Mouse (Mus musculus) G1E (cell line): ENCODE data around the gene Capn7. TPM values are rescaled to one million over a fixed set of nuclear protein-coding genes. Genes with fewer than 3 reads are reported as not detected.

ENCODE experiments used
- ATAC-seq: 2 replicates; pipeline ENCODE4 v1.8.0; 2016; ENCODE audit warnings: mild to moderate bottlenecking; ENCODE audit not compliant: insufficient number of reproducible peaks, poor library complexity, low FRiP score, severe bottlenecking; ENCODE audit errors: extremely low read depth
- DNase-seq: peaks from one replicate; pipeline ENCODE4 v3.0.0; 2012; ENCODE audit warnings: low spot score
- H3K27me3 ChIP-seq: 2 replicates; pipeline ENCODE4 v1.6.1; 2012; ENCODE audit warnings: mild to moderate bottlenecking, low read length, inconsistent platforms; ENCODE audit not compliant: insufficient read depth
- H3K36me3 ChIP-seq: replicated peaks from 2 replicates; pipeline ENCODE3; 2012; ENCODE audit warnings: mild to moderate bottlenecking, inconsistent platforms
- H3K4me1 ChIP-seq: 2 replicates; pipeline ENCODE4 v1.6.1; 2012; ENCODE audit warnings: low read depth, low read length, inconsistent platforms, mixed read lengths; ENCODE audit not compliant: insufficient read depth
- H3K4me3 ChIP-seq: 2 replicates; pipeline ENCODE4 v1.5.1; 2012; ENCODE audit warnings: low read depth, mild to moderate bottlenecking, inconsistent platforms, low read length, moderate library complexity, mixed read lengths
- H3K9me3 ChIP-seq: replicated peaks from 2 replicates; pipeline ENCODE4 v1.6.1; 2012; ENCODE audit warnings: inconsistent platforms
- CTCF ChIP-seq: IDR thresholded peaks from 2 replicates; pipeline ENCODE4 v1.5.1; 2012; ENCODE audit warnings: low read depth, low read length, inconsistent platforms, mixed read lengths
- GATA1 ChIP-seq: IDR thresholded peaks from 2 replicates; pipeline ENCODE4 v1.6.1; 2012; ENCODE audit warnings: borderline replicate concordance, low read length, inconsistent platforms, mixed read lengths
- GATA2 ChIP-seq: IDR thresholded peaks from 2 replicates; pipeline ENCODE4 v1.6.1; 2012; ENCODE audit warnings: low read depth, low read length, inconsistent platforms, borderline replicate concordance
- POLR2AphosphoS5 ChIP-seq: IDR thresholded peaks from 2 replicates; pipeline ENCODE4 v1.6.1; 2012; ENCODE audit warnings: low read depth, low read length, inconsistent platforms; ENCODE audit not compliant: insufficient replicate concordance
- TAL1 ChIP-seq: conservative IDR thresholded peaks from 2 replicates; pipeline ENCODE4 v1.6.1; 2012; ENCODE audit warnings: low read depth, low read length, inconsistent platforms, mixed read lengths
- polyA plus RNA-seq: library from polyadenylated mRNA; stranded (reverse); fragments of >175 nt; gene quantifications from 2 replicates; pipeline ENCODE4 v1.2.3, GENCODE M21; 2012
- total RNA-seq, 2 experiments: library from RNA; stranded (forward) in 1 of 2; stranded (reverse) in 1 of 2; fragments of 200-1000 nt in 1 of 2; fragments of >200 nt in 1 of 2; fragmentation: Nextera tagmentation in 1 of 2; gene quantifications; 2 replicates each; pipeline ENCODE4 v1.2.3; 2014 to 2017

The Capn7 gene
- total and polyA plus RNA-seq, 3 experiments: 6.6 to 66.6 (median 46.9) TPM

DNA sequence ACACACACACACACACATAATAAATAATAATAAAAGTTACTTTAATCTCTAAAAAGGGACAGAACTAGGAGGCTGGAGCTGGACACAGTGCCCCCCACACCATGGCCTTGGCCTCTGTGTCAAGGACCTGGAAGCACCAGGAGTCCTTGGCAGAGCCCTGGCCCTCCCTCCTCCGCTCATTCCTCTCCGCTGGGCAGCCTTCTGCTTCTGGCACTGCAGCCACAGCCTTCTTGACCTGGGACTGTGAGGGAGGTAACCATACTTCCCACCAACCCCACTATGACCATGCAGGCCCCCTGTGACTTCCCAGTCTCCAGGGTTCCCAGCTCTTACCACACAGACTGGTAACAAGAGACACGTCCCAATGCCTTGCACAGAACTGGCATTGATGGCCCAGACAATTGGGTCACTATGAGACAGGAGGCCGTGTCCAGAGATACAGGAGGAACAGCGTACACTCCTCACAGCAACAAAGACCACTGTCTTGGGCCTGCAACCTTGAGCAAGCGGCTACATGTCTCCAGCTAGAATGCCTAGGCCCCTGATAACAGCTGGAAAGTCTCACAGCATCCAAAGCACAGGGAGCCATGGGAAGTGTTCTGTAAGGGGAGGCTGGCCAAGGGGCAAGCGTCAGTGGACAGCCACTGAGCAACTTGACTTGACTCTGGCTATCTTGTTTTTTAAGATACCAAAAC is 57.6 kb downstream of the Capn7 start:
- Histone ChIP-seq H3K4me3 (no peak overlapping the region), H3K9me3 (0 out of 2 replicates have a peak, but pooled peaks cover 5% of the 10 kb centered on the region), H3K36me3 (no peaks in the 10 kb centered on the region), H3K4me1 (peaks cover 1% of the 10 kb centered on the region; the same call in 1 of the 2 replicates), H3K27me3 (peaks cover 40% of the 10 kb centered on the region)
- no peak for DNase-seq
- no peak for ATAC-seq
- no peak for TF ChIP-seq POLR2AphosphoS5
- TF ChIP-seq CTCF: no peak
- no peak for TF ChIP-seq GATA1

- Histone ChIP-seq H3K4me1 (peaks cover 2% of the 10 kb centered on the region; the same call in 1 of the 2 replicates), H3K9me3 (0 out of 2 replicates have a peak, but pooled peaks cover 5% of the 10 kb centered on the region), H3K4me3 (no peak overlapping the region), H3K27me3 (peaks cover 33% of the 10 kb centered on the region), H3K36me3 (no peaks in the 10 kb centered on the region)
- ATAC-seq (no peak), DNase-seq (no peak)
- TF ChIP-seq POLR2AphosphoS5: no peak
- TF ChIP-seq CTCF: no peak
- TF ChIP-seq GATA1: no peak
- no peak for TF ChIP-seq TAL1
- TF ChIP-seq GATA2: no peak
These were observed 58.5 kb downstream of the Capn7 start for GRCm38 (mm10) chr14:31394822-31395532.

- H3K4me1 ChIP-seq: peaks cover 8% of the 10 kb centered on the region
- 0 out of 2 replicates have a peak, but pooled peaks cover 5% of the 10 kb centered on the region for H3K9me3 ChIP-seq
- TF ChIP-seq GATA1 (no peak), TAL1 (no peak), GATA2 (no peak), CTCF (no peak), POLR2AphosphoS5 (no peak)
- no peak for ATAC-seq
- H3K27me3 ChIP-seq: peaks cover 33% of the 10 kb centered on the region
- no peak for DNase-seq
- H3K36me3 ChIP-seq: no peaks in the 10 kb centered on the region
- no peak overlapping the region for H3K4me3 ChIP-seq
These were observed 59.3 kb downstream of the Capn7 start for GRCm38 (mm10) chr14:31395629-31396199.

GRCm38 (mm10) chr14:31396428-31396827 is 60.0 kb downstream of the Capn7 start:
- Histone ChIP-seq H3K36me3 (no peaks in the 10 kb centered on the region), H3K4me1 (peaks cover 15% of the 10 kb centered on the region), H3K9me3 (0 out of 2 replicates have a peak, but pooled peaks cover 5% of the 10 kb centered on the region), H3K4me3 (no peak overlapping the region), H3K27me3 (peaks cover 33% of the 10 kb centered on the region)
- ATAC-seq (no peak), DNase-seq (no peak)
- no peak for TF ChIP-seq GATA1
- TF ChIP-seq POLR2AphosphoS5: no peak

DNA sequence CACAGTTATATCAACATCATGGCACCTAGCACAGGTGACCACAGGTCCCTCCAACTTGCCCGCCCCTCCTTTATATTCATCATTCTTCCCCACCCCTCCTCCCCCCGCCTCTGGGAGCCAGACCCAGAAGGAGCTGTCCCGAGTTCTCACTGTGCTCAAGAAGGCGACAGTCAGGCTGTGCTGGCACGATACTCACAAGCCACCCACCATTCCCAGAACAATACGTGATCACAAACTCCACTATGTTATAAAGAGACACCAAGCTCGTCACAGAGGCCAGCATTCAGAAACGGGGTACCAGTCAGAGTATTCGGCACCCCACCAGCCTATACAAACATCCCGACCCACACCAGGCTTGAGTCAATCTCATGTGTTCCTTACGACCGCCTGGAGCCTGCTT is 60.9 kb downstream of the Capn7 start:
- no peaks in the 10 kb centered on the region for H3K36me3 ChIP-seq
- H3K4me1 ChIP-seq: peaks cover 24% of the 10 kb centered on the region
- H3K27me3 ChIP-seq: peaks cover 28% of the 10 kb centered on the region
- no peak for TF ChIP-seq CTCF
- TF ChIP-seq GATA2: no peak
- TF ChIP-seq GATA1: no peak
- no peak for TF ChIP-seq TAL1
- no peak for TF ChIP-seq POLR2AphosphoS5
- DNase-seq: no peak
- H3K9me3 ChIP-seq: 0 out of 2 replicates have a peak, but pooled peaks cover 5% of the 10 kb centered on the region
- H3K4me3 ChIP-seq: no peak overlapping the region
- ATAC-seq: no peak
